Mouse (Mus musculus) frontal cortex, postnatal 14 days (tissue): Measurements from ENCODE around the gene Slc5a3.
A peak's percentile ranks its signal among the peaks of the same experiment; 100 is the strongest.
"Not testable (repeated sequence)": the region's sequence is repeated elsewhere in the genome, so short reads cannot be mapped to it uniquely, and the experiment has no call there.

Experiments used
- DNase-seq, 2 experiments: peaks; one replicate each; pipeline ENCODE4 v3.0.0; 2022; ENCODE audit warnings: low spot score in 2 of 2

The Slc5a3 gene

GRCm38 (mm10) chr16:92062832-92063231, 4.7 kb downstream of the Slc5a3 start:
- no peak for DNase-seq

- DNase-seq = no peak
Measured at GRCm38 (mm10) chr16:92064801-92065200, 6.7 kb downstream of the Slc5a3 start.

- no peak for DNase-seq
Measured at GRCm38 (mm10) chr16:92070338-92070737, 12.2 kb downstream of the Slc5a3 start.

GRCm38 (mm10) chr16:92076797-92077196, 18.7 kb downstream of the Slc5a3 start:
- DNase-seq = no peak

- DNase-seq = no peak
Measured at GRCm38 (mm10) chr16:92083771-92084453, 25.8 kb downstream of the Slc5a3 start.

GRCm38 (mm10) chr16:92089225-92089624, 31.1 kb downstream of the Slc5a3 start:
- DNase-seq = no peak

- no peak for DNase-seq
Measured at GRCm38 (mm10) chr16:92091876-92092275, 33.8 kb downstream of the Slc5a3 start.

- DNase-seq = no peak
Measured at GRCm38 (mm10) chr16:92098351-92099051, 40.4 kb downstream of the Slc5a3 start.

- DNase-seq = no peak
Measured at GRCm38 (mm10) chr16:92099598-92099997, 41.5 kb downstream of the Slc5a3 start.

GRCm38 (mm10) chr16:92100111-92100510, 42.0 kb downstream of the Slc5a3 start:
- DNase-seq = no peak

GRCm38 (mm10) chr16:92102115-92102514, 44.0 kb downstream of the Slc5a3 start:
- no peak for DNase-seq

GRCm38 (mm10) chr16:92102931-92103330, 44.8 kb downstream of the Slc5a3 start:
- not testable (repeated sequence) for DNase-seq

- no peak for DNase-seq
Measured at GRCm38 (mm10) chr16:92103572-92104331, 45.6 kb downstream of the Slc5a3 start.

- DNase-seq = no peak
Measured at GRCm38 (mm10) chr16:92104332-92104590, 46.1 kb downstream of the Slc5a3 start.

GRCm38 (mm10) chr16:92104951-92105350, 46.8 kb downstream of the Slc5a3 start:
- DNase-seq = no peak

- DNase-seq = no peak
Measured at GRCm38 (mm10) chr16:92105631-92106030, 47.5 kb downstream of the Slc5a3 start.

GRCm38 (mm10) chr16:92107346-92107745, 49.2 kb downstream of the Slc5a3 start:
- DNase-seq = no peak

- DNase-seq = no peak
Measured at GRCm38 (mm10) chr16:92114706-92115241, 56.7 kb downstream of the Slc5a3 start.

GRCm38 (mm10) chr16:92115611-92116421, 57.7 kb downstream of the Slc5a3 start:
- peak; percentile 55 to 65 for DNase-seq

- no peak for DNase-seq
Measured at GRCm38 (mm10) chr16:92117337-92118209, 59.5 kb downstream of the Slc5a3 start.
